Mouse (Mus musculus) liver, adult 10 weeks (tissue): ENCODE results near the gene Olfr725. TPM values are rescaled to one million over a fixed set of nuclear protein-coding genes. Genes with fewer than 3 reads are reported as not detected.

Source experiments
- polyA plus RNA-seq: library from polyadenylated mRNA; stranded (reverse); fragments of 350-450 nt; fragmentation: Illumina TruSeq; extraction: RNeasy Lipid Tissue Mini Kit (QIAGEN cat#74804); gene quantifications from one replicate; pipeline ENCODE4 v1.2.3, GENCODE M21; 2014; ENCODE audit warnings: low read depth, low replicate concordance

Gene Olfr725
- polyA plus RNA-seq = not detected

DNA sequence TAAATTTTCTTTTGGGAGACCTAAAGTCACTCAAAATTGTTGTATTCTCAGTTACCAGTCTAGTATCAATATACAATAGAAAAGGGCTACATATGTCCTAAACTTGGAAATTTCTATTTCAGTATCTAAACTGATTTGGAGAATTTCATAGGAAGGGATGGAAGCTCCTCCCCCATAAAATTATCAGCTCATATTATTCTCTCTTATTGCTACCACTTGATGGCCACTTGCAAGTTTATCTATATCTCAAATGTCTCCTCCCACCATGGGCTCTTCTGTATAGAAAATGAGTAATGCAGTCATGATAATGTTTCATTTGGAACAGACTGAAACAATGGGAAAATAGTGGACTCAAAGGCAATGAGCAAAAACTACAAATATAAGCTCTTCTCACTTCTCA is at the start of gene Olfr725:
Olfr725 (minus strand) TSS at position 101 of the 400 bp plus-strand sequence.

Other genes starting within 250 kb of the Olfr725 start
- gene Olfr722, start 138.4 kb downstream of the Olfr725 start, polyA plus RNA-seq = not detected
- not detected for gene Olfr723, start 108.6 kb downstream of the Olfr725 start, polyA plus RNA-seq
- gene Olfr724, start 77.1 kb downstream of the Olfr725 start, polyA plus RNA-seq = not detected
- gene Olfr726, start 50.6 kb upstream of the Olfr725 start, polyA plus RNA-seq = not detected
- gene Olfr727, start 82.8 kb upstream of the Olfr725 start, polyA plus RNA-seq = not detected
- gene Olfr728, start 102.3 kb upstream of the Olfr725 start, polyA plus RNA-seq = not detected
- not detected for gene Olfr729, start 112.5 kb upstream of the Olfr725 start, polyA plus RNA-seq
- not detected for gene Olfr730, start 147.8 kb upstream of the Olfr725 start, polyA plus RNA-seq
- not detected for gene Olfr731, start 201.5 kb upstream of the Olfr725 start, polyA plus RNA-seq
- gene Olfr732, start 243.8 kb upstream of the Olfr725 start, polyA plus RNA-seq = not detected